Comparison of ENCODE assay signal across 8 mouse cellular contexts in the genomic region with DNA sequence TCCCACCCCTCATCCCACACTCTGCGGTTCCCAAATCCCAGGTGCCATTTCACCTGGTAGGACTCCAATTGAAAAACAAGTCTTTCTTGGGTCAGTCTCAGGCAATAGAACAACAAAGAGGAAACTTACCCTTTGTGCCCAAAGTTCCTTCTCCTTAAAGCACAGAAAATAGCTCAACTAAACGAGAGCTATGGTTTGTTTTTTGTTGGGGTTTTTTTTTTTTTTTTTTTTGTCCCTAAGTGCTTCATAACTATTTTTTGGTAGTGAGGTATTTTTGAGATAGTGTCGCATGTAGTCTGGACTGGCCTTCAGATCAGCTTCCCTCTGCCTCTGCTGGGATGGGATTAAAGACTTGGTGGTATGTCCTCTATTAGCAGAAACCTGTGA. TPM values are rescaled to one million over a fixed set of nuclear protein-coding genes. Genes with fewer than 3 reads are reported as not detected.
DNase-seq lines count a peak whose midpoint lies in the region; ATAC-seq and TF ChIP-seq lines count a peak whose summit lies in the region.

No protein-coding gene starts in this region.

- no peak for TF ChIP-seq EP300 in heart, adult 2 months (IDR thresholded peaks at IDR 0.05; ENCODE audit: insufficient read depth, low read depth, low read length)
- TF ChIP-seq EP300 in liver, embryonic 14.5 days (IDR thresholded peaks at IDR 0.05; ENCODE audit: low read depth) = no peak

- no peaks in the 10 kb centered on the region for H3K27me3 ChIP-seq in heart, adult 2 months (ENCODE audit: control insufficient read depth, insufficient read depth, low read length)
- H3K27me3 ChIP-seq in thymus, adult 2 months (ENCODE audit: control insufficient read depth, insufficient read depth, low read length) = no peaks in the 10 kb centered on the region
- H3K27me3 ChIP-seq in liver, embryonic 14.5 days (ENCODE audit: control insufficient read depth, insufficient read depth, low read length) = no peaks in the 10 kb centered on the region

- H3K27ac ChIP-seq in heart, adult 2 months = peak overlapping the region; percentile 93
- H3K27ac ChIP-seq in thymus, adult 2 months (ENCODE audit: control insufficient read depth, insufficient read depth, low read length) = peak overlapping the region; percentile 83
- peak overlapping the region; percentile 78 for H3K27ac ChIP-seq in liver, embryonic 14.5 days

- no peaks in the 10 kb centered on the region for H3K9me3 ChIP-seq in liver, embryonic 14.5 days (ENCODE audit: control insufficient read depth, low read length)

- 0 out of 2 replicates have a peak, but pooled peaks cover 2% of the 10 kb centered on the region for H3K79me2 ChIP-seq in heart, adult 2 months (replicated peaks; ENCODE audit: control insufficient read depth, insufficient read depth, low read length)

- H3K9ac ChIP-seq in heart, adult 2 months (ENCODE audit: low read depth, low read length) = peak overlapping the region; percentile 48
- peak overlapping the region; percentile 76 for H3K9ac ChIP-seq in liver, embryonic 14.5 days (replicated peaks)

- WGBS in heart, adult 2 months = 24% methylated on average over 3 of the region's 3 CpGs
- WGBS in thymus, adult 2 months = 27% methylated on average over 3 of the region's 3 CpGs
- WGBS in liver, embryonic 14.5 days (ENCODE audit: insufficient replicate concordance) = 32% methylated on average over 3 of the region's 3 CpGs

- DNase-seq in heart, adult 2 months = no peak
- no peak for DNase-seq in heart, adult 9 months (ENCODE audit: low spot score in 2 of 2)
- no peak for DNase-seq in thymus, adult 2 months
- no peak for DNase-seq in thymus, postnatal 14 days
- DNase-seq in liver, embryonic 14.5 days (ENCODE audit: low read depth in 3 of 3, low spot score in 3 of 3) = no peak
- DNase-seq in urinary bladder, postnatal 4 days (ENCODE audit: low spot score in 2 of 2) = no peak
- no peak for DNase-seq in layer of hippocampus, adult 18-20 months (ENCODE audit: low spot score in 2 of 2)
- no peak for DNase-seq in right cerebral cortex, postnatal 36 days (ENCODE audit: low spot score in 2 of 2)

- intact Hi-C loops in heart, adult 2 months (cut with DNase I) = loop anchor here (10.0 kb wide), 1 partner anchor 109 kb away; the partner anchor contains the start of gene Map3k3

- peaks cover 4% of the 10 kb centered on the region; the same call in 1 of the 2 replicates for H3K4me1 ChIP-seq in heart, adult 2 months (ENCODE audit: control insufficient read depth, insufficient read depth, low read length)
- H3K4me1 ChIP-seq in thymus, adult 2 months (replicated peaks; ENCODE audit: control insufficient read depth, insufficient read depth, low read length) = peaks cover 6% of the 10 kb centered on the region
- H3K4me1 ChIP-seq in liver, embryonic 14.5 days (replicated peaks; ENCODE audit: control insufficient read depth in 2 of 2, insufficient read depth in 2 of 2, low read length in 1 of 2) = peaks cover 16 to 20% of the 10 kb centered on the region in 2 experiments

- ATAC-seq in liver, embryonic 14.5 days (ENCODE audit: insufficient read depth) = no peak

- no peak for TF ChIP-seq CTCF in heart, adult 2 months (IDR thresholded peaks at IDR 0.05)
- no peak for TF ChIP-seq CTCF in thymus, adult 2 months (IDR thresholded peaks at IDR 0.05; ENCODE audit: borderline replicate concordance, control insufficient read depth, extremely low read depth, insufficient read depth, low read length, poor library complexity)
- no peak for TF ChIP-seq CTCF in liver, embryonic 14.5 days (IDR thresholded peaks at IDR 0.05; ENCODE audit: low read depth)

- H3K36me3 ChIP-seq in heart, adult 2 months (ENCODE audit: control insufficient read depth, insufficient read depth, low read length) = peaks cover 3% of the 10 kb centered on the region; the same call in 1 of the 2 replicates
- H3K36me3 ChIP-seq in thymus, adult 2 months (ENCODE audit: control insufficient read depth, insufficient read depth, low read length) = 0 out of 2 replicates have a peak, but pooled peaks cover 3% of the 10 kb centered on the region
- H3K36me3 ChIP-seq in liver, embryonic 14.5 days (replicated peaks; ENCODE audit: control insufficient read depth, insufficient read depth, low read depth) = peaks cover 15% of the 10 kb centered on the region

- H3K4me2 ChIP-seq in liver, embryonic 14.5 days (ENCODE audit: low read depth) = peak overlapping the region; percentile 92

- H3K4me3 ChIP-seq in heart, adult 2 months = peak overlapping the region; percentile 66
- peak overlapping the region; percentile 56 for H3K4me3 ChIP-seq in thymus, adult 2 months (ENCODE audit: control insufficient read depth, insufficient read depth, low read length)
- H3K4me3 ChIP-seq in liver, embryonic 14.5 days (ENCODE audit: insufficient read depth in 1 of 2, low read depth in 2 of 2, low read length in 2 of 2) = peak overlapping the region; percentile 63 to 72

- no peak for TF ChIP-seq POLR2A in heart, adult 2 months (IDR thresholded peaks at IDR 0.05; ENCODE audit: insufficient read depth, low read depth, low read length)
- no peak for TF ChIP-seq POLR2A in thymus, adult 2 months (IDR thresholded peaks at IDR 0.05; ENCODE audit: control insufficient read depth, extremely low read depth, insufficient read depth, low read length, poor library complexity)

RNA-seq across cellular contexts. Expression of gene Strada, which starts 7.8 kb away (rescaled TPM):
- 1 to 10 TPM; 6.2 to 7.0 TPM for total RNA-seq in heart, adult 2 months (2021)
- 16.9 and 21.8 TPM in 2 replicates for polyA plus RNA-seq in heart, adult 2 months (2012; rRNA removed)
- polyA plus RNA-seq in thymus, adult 2 months (2012; rRNA removed) = 40.3 and 40.5 TPM in 2 replicates
- 9.1 and 9.4 TPM in 2 replicates for polyA plus RNA-seq in liver, embryonic 14.5 days (2012; rRNA removed)
- 6.9 and 8.8 TPM in 2 replicates for polyA plus RNA-seq in liver, embryonic 14.5 days (2014; fragmentation: Nextera tagmentation; extraction: Ambion mirVana)
- total RNA-seq in layer of hippocampus, adult 18-20 months (2021) = 10 to 100 TPM; 26.6 to 29.2 TPM

RNA-seq across cellular contexts. Expression of gene Ccdc47, which starts 22.0 kb away (rescaled TPM):
- 10 to 100 TPM; 78.1 to 82.2 TPM for total RNA-seq in heart, adult 2 months (2021)
- polyA plus RNA-seq in heart, adult 2 months (2012; rRNA removed) = 23.7 and 47.4 TPM in 2 replicates
- polyA plus RNA-seq in thymus, adult 2 months (2012; rRNA removed) = 15.5 and 16.9 TPM in 2 replicates
- polyA plus RNA-seq in liver, embryonic 14.5 days (2012; rRNA removed) = 11.6 and 19.0 TPM in 2 replicates
- polyA plus RNA-seq in liver, embryonic 14.5 days (2014; fragmentation: Nextera tagmentation; extraction: Ambion mirVana) = 27.5 and 29.2 TPM in 2 replicates
- total RNA-seq in layer of hippocampus, adult 18-20 months (2021) = 100 to 1,000 TPM in 1 of 2 experiments, 10 to 100 TPM in 1; 96.3 to 100 TPM

RNA-seq across cellular contexts. Expression of gene Ddx42, which starts 22.6 kb away (rescaled TPM):
- total RNA-seq in heart, adult 2 months (2021) = 10 to 100 TPM; 23.5 to 27.5 TPM
- polyA plus RNA-seq in heart, adult 2 months (2012; rRNA removed) = 6.0 and 11.9 TPM in 2 replicates
- polyA plus RNA-seq in thymus, adult 2 months (2012; rRNA removed) = 16.7 and 19.9 TPM in 2 replicates
- polyA plus RNA-seq in liver, embryonic 14.5 days (2012; rRNA removed) = 7.8 and 13.5 TPM in 2 replicates
- polyA plus RNA-seq in liver, embryonic 14.5 days (2014; fragmentation: Nextera tagmentation; extraction: Ambion mirVana) = 20.7 and 22.8 TPM in 2 replicates
- 10 to 100 TPM; 65.8 to 68.2 TPM for total RNA-seq in layer of hippocampus, adult 18-20 months (2021)

RNA-seq across cellular contexts. Expression of gene Limd2, which starts 33.5 kb away (rescaled TPM):
- total RNA-seq in heart, adult 2 months (2021) = 1 to 10 TPM; 3.6 to 4.7 TPM
- polyA plus RNA-seq in heart, adult 2 months (2012; rRNA removed) = 10.0 and 11.5 TPM in 2 replicates
- polyA plus RNA-seq in thymus, adult 2 months (2012; rRNA removed) = 569 and 594 TPM in 2 replicates
- polyA plus RNA-seq in liver, embryonic 14.5 days (2012; rRNA removed) = 17.3 and 26.7 TPM in 2 replicates
- polyA plus RNA-seq in liver, embryonic 14.5 days (2014; fragmentation: Nextera tagmentation; extraction: Ambion mirVana) = 57.8 and 59.4 TPM in 2 replicates
- total RNA-seq in layer of hippocampus, adult 18-20 months (2021) = 100 to 1,000 TPM; 144 to 147 TPM

RNA-seq across cellular contexts. Expression of gene Gm10840, which starts 33.5 kb away (rescaled TPM):
- total RNA-seq in heart, adult 2 months (2021) = not detected
- polyA plus RNA-seq in heart, adult 2 months (2012; rRNA removed) = not detected in 2 replicates
- not detected in 2 replicates for polyA plus RNA-seq in thymus, adult 2 months (2012; rRNA removed)
- not detected in 2 replicates for polyA plus RNA-seq in liver, embryonic 14.5 days (2012; rRNA removed)
- not detected in 2 replicates for polyA plus RNA-seq in liver, embryonic 14.5 days (2014; fragmentation: Nextera tagmentation; extraction: Ambion mirVana)
- total RNA-seq in layer of hippocampus, adult 18-20 months (2021) = 1 to 10 TPM in 1 of 2 experiments, not detected in 1; 1.4 TPM
